Mouse (Mus musculus) ES-Bruce4 (cell line): ENCODE results near the gene Gm28305.

Experiments used
- CTCF ChIP-seq: IDR thresholded peaks from one replicate; pipeline ENCODE4 v1.8.1; 2011; ENCODE audit warnings: low read depth, low read length
- POLR2A ChIP-seq: IDR thresholded peaks from one replicate; pipeline ENCODE4 v1.8.1; 2011; ENCODE audit warnings: low read length; ENCODE audit not compliant: insufficient read depth

- no peak for TF ChIP-seq POLR2A
- TF ChIP-seq CTCF: no peak
Measured at GRCm38 (mm10) chr9:104102301-104102700, 61.8 kb downstream of the Gm28305 start.
